Mouse (Mus musculus) splenic B cell, adult 2 months (primary cell): ENCODE results near the gene Exoc3l4.

Experiments used
- DNase-seq: peaks from one replicate; pipeline ENCODE4 v3.0.0-alpha.2; 2011; ENCODE audit warnings: low read depth, low spot score
- H3K27me3 ChIP-seq: 2 replicates; pipeline ENCODE4 v1.6.1; 2012; ENCODE audit warnings: mild to moderate bottlenecking, low read length, moderate library complexity, mixed read lengths; ENCODE audit not compliant: control insufficient read depth, poor library complexity, insufficient read depth, severe bottlenecking
- H3K36me3 ChIP-seq: 2 replicates; pipeline ENCODE4 v1.6.1; 2012; ENCODE audit warnings: mild to moderate bottlenecking, low read length, moderate library complexity, mixed read lengths; ENCODE audit not compliant: control insufficient read depth, poor library complexity, insufficient read depth, severe bottlenecking

Exoc3l4 gene

DNA sequence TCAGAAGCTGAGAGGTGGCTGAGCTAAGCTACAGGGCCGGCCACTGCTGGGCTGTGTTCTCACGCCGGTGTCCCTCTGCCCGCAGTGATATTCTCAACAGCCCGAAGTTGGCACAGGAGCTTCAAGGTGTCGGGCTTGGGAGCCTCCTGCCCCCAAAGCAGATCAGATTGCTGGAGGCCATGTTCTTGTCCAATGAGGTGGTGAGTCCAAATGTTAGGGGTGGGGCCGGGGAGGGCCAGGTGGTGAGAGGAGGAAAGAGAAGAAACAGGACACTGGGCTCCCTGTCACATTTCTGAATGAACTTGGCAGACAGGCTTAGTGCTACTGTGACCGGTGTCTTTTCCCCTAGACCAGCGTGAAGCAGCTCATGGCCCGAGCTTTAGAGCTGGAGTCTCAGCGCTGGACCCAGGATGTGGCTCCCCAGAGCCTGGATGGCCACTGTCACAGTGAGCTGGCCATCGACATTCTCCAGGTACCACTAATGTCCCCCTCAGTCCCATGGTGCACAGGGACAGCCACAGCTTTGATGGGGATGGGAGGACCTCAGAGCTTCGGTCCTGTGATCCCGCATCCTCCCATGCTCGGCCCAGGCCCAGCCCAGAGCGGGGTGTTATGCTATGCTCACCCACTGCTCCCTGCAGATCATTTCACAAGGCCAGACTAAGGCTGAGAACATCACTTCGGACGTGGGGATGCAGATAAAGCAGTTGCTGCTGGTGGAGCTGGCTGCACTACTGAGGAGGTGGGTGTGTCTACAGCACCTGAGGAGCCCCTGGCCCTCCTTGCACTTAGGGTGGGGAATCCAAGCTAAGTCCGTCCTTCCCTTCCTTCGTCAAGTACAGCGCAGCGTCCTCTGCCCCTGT, 31.3 kb downstream of the Exoc3l4 start:
- Histone ChIP-seq H3K27me3 (no peaks in the 10 kb centered on the region), H3K36me3 (no peaks in the 10 kb centered on the region)
- DNase-seq, result no peak

DNA sequence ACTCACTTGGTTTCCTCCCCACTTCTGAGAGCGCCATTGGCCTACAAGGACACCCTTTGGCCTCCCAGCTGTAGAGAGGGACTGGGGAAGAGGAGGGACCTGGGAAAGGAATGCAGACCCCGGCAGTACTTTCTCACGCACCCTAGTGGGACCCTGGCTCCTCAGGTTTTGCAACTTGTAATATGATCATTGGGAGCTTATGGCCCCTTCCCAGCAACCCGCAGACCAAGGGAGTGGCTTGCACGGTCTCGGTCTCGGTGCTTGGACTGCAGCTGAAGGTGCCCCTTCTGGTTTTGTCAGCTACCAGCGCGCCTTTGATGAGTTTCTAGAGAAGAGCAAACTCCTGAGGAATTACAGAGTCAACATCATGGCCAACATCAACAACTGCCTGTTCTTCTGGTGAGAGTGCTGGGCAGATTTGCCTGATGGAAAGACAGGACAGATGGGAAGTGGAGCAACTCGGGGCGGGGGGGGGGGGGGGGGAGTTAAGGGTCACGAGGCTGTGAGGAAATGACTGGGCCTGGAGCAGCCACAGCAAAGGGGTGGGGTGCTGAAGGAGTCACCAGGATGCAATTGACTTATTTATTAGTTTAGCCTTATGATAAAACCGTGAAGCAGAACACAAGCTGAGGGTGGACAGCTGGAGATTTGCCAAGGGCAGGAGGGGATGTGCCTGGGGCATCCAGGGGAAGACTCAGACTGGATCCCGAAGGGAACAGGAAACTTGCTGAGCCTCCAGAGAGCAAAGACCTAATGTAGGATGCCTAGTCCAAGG, 32.3 kb downstream of the Exoc3l4 start:
- Histone ChIP-seq H3K27me3 (no peaks in the 10 kb centered on the region), H3K36me3 (no peaks in the 10 kb centered on the region)
- no peak for DNase-seq

DNA sequence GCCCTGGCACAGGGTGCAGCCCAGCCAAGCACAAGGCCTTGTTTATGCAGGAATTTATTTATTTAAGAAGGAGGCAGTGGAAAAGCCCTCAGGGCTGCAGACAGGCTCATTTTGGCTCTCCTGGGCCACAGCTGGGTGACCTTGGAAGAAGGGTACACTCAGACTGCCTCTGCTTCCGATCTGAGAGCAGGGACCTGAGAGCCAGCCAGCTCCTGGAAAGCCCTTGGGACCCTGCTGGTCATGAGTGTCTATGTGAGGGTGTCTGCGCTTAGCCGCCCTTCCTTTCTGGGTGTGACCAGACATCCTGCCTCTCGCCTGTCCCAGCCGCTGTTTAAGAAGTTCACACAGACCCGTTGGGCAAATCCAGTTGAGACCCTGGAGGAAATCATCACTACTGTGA, 33.5 kb downstream of the Exoc3l4 start:
- no peak for DNase-seq
- Histone ChIP-seq H3K27me3 (no peaks in the 10 kb centered on the region), H3K36me3 (no peaks in the 10 kb centered on the region)

DNA sequence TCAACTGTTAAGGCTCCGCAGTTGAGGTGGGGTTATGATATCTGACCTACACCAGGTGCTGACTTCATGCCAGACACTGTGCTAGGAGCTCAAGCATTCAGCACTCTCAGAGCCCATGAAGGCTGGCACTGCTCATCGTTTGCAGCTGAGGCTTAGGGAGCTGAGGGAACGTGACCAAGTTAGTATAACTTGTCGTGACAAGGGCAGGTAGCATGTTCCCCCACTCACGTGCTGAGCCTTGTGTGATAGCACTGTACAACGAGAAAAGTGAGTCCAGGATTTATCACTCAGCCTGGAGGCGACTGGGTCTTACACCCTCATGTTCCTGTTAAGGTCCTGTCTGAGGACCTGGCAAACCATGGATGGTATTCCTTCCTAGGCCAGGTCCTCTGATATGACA, 34.7 kb downstream of the Exoc3l4 start:
- Histone ChIP-seq H3K36me3 (no peaks in the 10 kb centered on the region), H3K27me3 (no peaks in the 10 kb centered on the region)
- DNase-seq, result no peak

DNA sequence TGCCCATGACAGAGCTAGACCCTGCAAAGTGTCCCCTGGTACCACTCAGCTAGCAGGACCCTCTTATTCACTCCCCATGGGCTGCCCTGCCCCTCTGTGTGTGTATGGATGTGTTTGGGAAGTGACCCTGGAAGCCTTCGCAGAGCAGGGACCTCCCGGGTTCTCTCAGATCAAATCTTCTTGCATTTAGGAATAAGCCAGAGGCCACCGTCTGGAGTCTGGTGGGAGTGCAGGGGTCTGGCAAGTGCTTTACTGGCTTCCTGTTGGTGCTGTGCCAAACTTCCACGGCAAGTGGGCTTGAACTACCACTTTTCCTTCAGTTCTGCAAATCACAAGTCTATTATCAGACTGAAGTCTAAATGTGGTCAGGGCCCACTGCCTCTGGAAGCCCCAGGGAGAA, 37.2 kb downstream of the Exoc3l4 start:
- H3K36me3 ChIP-seq, result no peaks in the 10 kb centered on the region
- no peak for DNase-seq
- no peaks in the 10 kb centered on the region for H3K27me3 ChIP-seq

DNA sequence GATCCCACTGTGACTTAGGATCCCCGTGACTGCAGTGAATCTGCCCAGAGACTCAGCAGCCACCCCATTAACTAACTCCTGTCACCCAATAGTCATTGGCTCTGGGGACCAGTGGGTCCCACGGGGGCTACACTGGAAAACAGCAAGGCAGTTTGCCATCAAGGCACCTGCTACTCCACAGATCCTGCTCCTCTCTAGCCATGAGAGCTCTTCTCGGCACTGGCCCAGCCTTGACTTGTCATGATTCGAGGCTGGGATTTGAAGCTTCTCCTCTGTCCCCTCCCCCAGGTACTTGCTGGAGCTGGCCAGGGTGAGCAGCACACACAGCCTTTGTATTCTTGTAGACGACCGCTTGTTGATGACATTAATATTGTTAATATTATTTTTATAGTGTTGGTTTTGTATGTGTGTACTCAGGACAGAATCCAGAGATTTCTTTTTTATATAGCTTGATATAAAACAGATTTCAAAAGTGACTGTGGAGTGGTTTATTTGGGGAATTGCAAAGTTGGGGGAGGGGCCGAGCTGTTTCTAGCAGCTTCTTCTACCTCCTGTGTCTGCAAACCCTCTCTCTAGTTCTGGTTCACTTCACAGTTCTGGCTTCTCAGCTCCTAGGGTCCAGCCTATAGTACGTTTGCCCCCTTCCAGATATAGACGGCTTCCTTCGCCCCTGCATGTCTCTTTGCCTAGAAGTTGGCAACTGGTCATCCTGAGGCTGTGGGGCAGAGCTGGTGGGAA, 37.9 kb downstream of the Exoc3l4 start:
- DNase-seq, result no peak
- Histone ChIP-seq H3K27me3 (no peaks in the 10 kb centered on the region), H3K36me3 (no peaks in the 10 kb centered on the region)

DNA sequence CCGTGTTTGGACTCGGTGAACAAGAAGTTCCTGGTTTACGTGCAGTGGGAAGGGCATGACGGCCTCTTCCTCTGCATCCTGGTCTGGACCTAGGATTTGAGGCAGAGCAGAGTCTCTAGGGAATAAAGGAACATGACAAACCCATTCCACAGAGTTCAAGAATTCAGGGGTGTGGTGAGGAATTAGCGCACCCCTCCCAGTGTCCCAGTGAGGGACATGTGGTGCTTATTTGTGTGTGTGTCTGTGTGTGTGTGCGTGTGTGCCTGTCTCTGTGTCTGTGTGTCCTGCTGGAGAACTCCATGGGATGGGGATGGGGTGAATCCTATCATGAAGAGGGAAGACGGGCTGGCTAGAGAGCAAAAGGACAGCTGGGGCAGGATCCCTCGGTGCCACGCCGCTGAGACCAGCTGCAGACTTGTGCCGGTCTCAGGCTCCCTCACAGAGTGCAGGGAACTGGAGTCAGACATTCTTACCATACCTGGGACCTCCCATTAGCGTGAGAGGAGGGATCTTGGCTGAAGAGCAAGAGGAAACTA, 38.6 kb downstream of the Exoc3l4 start:
- DNase-seq, result no peak
- Histone ChIP-seq H3K36me3 (no peaks in the 10 kb centered on the region), H3K27me3 (no peaks in the 10 kb centered on the region)

DNA sequence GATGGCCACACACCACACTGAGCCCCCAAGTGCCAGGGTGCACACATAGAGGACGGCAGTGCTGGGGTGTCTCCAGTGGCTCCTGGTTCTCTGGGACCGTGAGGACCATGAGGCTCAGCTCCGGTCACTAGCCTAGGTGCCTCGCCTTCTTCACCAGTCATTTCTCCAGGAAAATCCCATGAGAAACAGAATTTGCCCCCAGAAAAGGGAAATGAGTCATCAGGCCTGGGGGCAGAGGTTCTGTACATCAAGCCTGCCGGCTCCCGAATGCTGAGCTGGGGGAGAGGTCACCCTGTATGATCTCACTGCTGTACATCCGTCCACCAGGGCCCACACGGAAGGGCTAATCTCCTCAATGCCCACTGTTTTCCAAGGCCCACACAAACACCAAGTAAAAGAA, 39.0 kb downstream of the Exoc3l4 start:
- DNase-seq, result no peak
- Histone ChIP-seq H3K27me3 (no peaks in the 10 kb centered on the region), H3K36me3 (no peaks in the 10 kb centered on the region)

DNA sequence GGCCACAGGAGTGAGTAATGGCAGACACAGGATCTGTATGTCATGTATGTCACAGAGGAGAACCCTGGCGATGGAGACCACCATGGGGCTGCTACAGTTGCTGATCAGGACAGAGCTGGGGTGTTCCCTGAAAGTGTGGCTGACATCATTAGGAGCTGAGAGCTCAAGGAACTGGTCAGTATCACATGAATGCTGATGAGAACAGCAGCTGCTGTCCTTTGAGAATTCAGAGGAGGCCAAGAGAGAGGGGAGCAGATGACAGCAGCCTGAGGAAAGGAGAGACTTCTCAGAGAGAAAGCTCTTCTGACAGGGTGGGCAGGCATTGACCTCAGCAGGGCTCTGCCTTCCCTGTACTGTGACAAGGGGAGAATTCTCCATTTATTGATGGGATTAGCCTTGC, 40.9 kb downstream of the Exoc3l4 start:
- DNase-seq, result no peak
- no peaks in the 10 kb centered on the region for H3K27me3 ChIP-seq
- no peaks in the 10 kb centered on the region for H3K36me3 ChIP-seq

DNA sequence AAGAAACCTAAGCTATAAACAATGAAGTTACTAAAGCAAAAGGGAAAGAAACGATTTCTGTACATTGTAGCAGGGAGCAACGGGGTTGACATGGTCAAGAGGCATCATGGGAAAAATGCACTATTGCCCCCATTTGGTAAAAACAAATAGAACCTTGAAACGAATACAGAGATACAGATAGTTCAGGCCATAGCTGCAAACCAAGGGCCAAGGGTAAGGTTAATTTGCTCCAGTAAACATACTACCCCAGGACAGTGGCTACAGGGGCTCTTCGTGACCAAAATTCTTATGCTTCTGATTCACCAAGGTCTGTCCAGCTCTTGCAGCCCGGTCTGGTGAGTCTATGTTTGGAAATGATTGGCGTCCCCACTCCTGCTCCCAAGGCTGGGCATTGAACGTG, 46.8 kb downstream of the Exoc3l4 start:
- no peaks in the 10 kb centered on the region for H3K36me3 ChIP-seq
- no peaks in the 10 kb centered on the region for H3K27me3 ChIP-seq
- DNase-seq, result no peak

DNA sequence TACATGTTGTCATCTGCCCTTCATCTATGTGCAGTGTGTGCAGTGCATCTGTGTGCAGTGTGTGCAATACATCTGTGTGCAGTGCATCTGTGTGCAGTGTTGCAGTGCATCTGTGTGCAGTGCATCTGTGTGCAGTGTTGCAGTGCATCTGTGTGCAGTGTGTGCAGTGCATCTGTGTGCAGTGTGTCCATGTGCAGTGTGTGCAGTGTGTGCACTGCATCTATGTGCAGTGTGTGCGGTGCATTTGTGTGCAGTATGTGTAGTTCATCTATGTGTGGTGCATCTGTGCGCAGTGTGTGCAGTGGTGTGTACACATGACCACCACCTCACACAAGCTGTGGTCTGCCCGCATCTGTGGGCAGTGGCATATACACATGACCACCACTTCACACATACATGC, 49.6 kb downstream of the Exoc3l4 start:
- no peaks in the 10 kb centered on the region for H3K27me3 ChIP-seq
- no peaks in the 10 kb centered on the region for H3K36me3 ChIP-seq
- no peak for DNase-seq

DNA sequence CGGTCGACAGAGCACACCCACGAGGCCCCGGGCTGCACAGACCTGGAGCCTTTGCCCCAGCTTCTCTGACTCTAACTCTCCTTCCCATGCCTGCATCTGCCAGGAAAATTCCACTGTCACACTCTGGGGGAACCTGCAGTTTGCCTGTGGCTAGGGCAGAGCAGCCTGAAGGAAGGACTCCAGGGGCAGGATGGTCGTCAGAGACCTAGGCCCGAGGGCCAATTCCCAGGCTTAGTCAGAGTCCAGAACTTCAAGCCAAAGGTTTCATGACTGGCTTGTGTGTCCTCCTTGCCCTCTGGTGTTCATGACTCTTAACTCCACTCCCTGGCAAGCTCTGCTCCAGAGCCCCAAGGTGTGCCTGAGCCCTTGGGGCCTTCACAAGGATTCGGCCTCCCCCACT, 51.4 kb downstream of the Exoc3l4 start:
- H3K36me3 ChIP-seq, result no peaks in the 10 kb centered on the region
- H3K27me3 ChIP-seq, result no peaks in the 10 kb centered on the region
- DNase-seq, result no peak

DNA sequence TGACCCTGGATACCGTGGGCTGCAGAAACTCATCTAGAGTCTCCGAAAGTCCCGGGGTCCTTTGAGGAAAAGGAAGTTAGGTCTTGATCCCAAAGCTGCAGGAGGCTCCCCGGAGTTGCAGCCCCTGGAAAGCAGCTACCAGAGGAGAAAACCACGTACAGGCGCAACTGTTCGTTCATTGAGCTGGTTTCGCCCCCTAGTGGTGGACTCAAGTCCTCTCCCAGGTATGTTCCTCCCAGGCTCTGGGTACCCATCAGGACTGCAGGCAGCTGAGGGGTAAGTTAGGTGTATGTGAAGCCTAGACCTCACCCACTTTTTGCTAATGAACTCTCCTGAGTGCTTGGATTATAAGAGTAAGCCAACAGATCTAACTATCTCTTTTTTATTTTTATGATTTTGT, 52.7 kb downstream of the Exoc3l4 start:
- peak; percentile 64 for DNase-seq
- Histone ChIP-seq H3K36me3 (no peaks in the 10 kb centered on the region), H3K27me3 (no peaks in the 10 kb centered on the region)

DNA sequence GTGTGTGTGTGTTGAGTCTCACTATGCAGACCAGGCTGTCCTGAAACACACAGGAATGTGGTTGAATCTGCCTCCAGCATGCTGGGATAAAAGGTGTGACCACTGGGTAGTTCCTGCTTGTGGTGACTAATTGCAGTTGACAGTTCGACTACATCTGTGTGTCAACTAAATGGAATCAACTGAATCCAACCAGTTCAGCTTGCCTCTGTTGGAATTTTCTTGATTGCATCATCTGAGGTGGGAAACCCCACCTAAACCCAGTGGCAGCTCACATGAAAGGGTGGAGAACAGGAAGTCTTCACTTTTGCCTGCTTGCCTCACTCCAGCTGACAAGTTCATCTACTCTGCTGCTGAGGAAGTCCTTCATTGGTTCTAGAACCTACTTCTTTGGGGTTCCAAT, 54.3 kb downstream of the Exoc3l4 start:
- Histone ChIP-seq H3K27me3 (no peaks in the 10 kb centered on the region), H3K36me3 (no peaks in the 10 kb centered on the region)
- DNase-seq, result no peak

DNA sequence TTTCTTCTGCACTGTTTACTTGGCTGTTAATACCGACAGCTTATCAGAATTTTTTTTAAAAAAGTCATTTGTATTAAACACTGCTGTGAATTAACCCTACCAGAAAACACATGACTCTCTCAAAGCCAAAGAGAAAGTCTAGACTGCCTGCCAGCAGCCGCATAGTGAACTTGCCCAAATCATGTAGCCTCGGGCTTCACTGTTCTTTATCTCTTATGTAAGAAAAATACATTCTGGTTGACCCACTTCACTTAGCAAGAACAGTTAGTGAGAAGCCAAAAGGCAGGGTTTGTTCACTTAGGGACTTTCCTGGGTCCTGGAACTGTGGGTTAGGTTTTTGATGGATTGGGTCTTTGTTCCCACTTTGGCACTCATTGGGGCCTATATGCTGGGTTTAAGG, 54.9 kb downstream of the Exoc3l4 start:
- no peak for DNase-seq
- Histone ChIP-seq H3K36me3 (no peaks in the 10 kb centered on the region), H3K27me3 (no peaks in the 10 kb centered on the region)
